In genomic region chr14:124485261-124485660, GRCm38 (mm10) we compare ENCODE assay signal across 21 mouse cellular contexts.
DNase-seq lines count a peak whose midpoint lies in the region; ATAC-seq and TF ChIP-seq lines count a peak whose summit lies in the region.
"Had no signal": no experiment of that assay in that cellular context is flagged by ENCODE, and none has a peak within 500 bp of the region (broad histone marks: within the 10 kb centered on the region; RNA-seq: fewer than 3 reads in every experiment).

No protein-coding gene starts in this region.

- no peaks in the 10 kb centered on the region for H3K4me1 ChIP-seq in lung, embryonic 14.5 days (ENCODE audit: insufficient read depth)
- H3K4me1 ChIP-seq: embryonic facial prominence, embryonic 10.5 days; forebrain, embryonic 10.5 days; heart, embryonic 10.5 days; hindbrain, embryonic 12.5 days had no signal

- no peak overlapping the region for H3K9ac ChIP-seq in lung, embryonic 14.5 days
- H3K9ac ChIP-seq: hindbrain, embryonic 12.5 days had no signal

- no peaks in the 10 kb centered on the region for H3K9me3 ChIP-seq in lung, embryonic 14.5 days (ENCODE audit: low read depth, low read length)
- H3K9me3 ChIP-seq: embryonic facial prominence, embryonic 10.5 days; forebrain, embryonic 10.5 days; G1E; heart, embryonic 10.5 days; hindbrain, embryonic 12.5 days had no signal

- TF ChIP-seq CTCF in lung, embryonic 14.5 days (IDR thresholded peaks at IDR 0.05; ENCODE audit: low read depth): no peak

- intact Hi-C loops in left cerebral cortex, postnatal 25 days (cut with DNase I): no loop called here

- no peak for ATAC-seq in lung, embryonic 14.5 days (ENCODE audit: insufficient read depth)
- ATAC-seq: CD4-positive, CD25-positive, alpha-beta regulatory T cell, adult 4 months; forebrain, embryonic 14.5 days had no signal

- H3K4me2 ChIP-seq in lung, embryonic 14.5 days: no peak overlapping the region
- H3K4me2 ChIP-seq: hindbrain, embryonic 12.5 days had no signal

- WGBS in lung, embryonic 14.5 days: 42% methylated on average over 1 of the region's 1 CpGs

- no peaks in the 10 kb centered on the region for H3K36me3 ChIP-seq in lung, embryonic 14.5 days (ENCODE audit: insufficient read depth)
- H3K36me3 ChIP-seq: embryonic facial prominence, embryonic 10.5 days; forebrain, embryonic 10.5 days; G1E; heart, embryonic 10.5 days; hindbrain, embryonic 12.5 days had no signal

- H3K27me3 ChIP-seq in lung, embryonic 14.5 days (ENCODE audit: insufficient read depth, low read length): no peaks in the 10 kb centered on the region
- H3K27me3 ChIP-seq: hindbrain, embryonic 12.5 days had no signal

- peak; percentile 11 to 32 for DNase-seq in left cerebral cortex, postnatal 25 days (ENCODE audit: low spot score in 2 of 2)
- no peak for DNase-seq in left cerebral cortex, adult 8-10 months (ENCODE audit: low spot score in 2 of 2)
- DNase-seq in lung, embryonic 14.5 days: peak; percentile 53
- no peak for DNase-seq in lung, adult 18-20 months
- DNase-seq in right cerebral cortex, postnatal 10 days (ENCODE audit: low spot score in 2 of 2): peak; percentile 30 to 31
- DNase-seq in right cerebral cortex, adult 2 months (ENCODE audit: low spot score in 2 of 2): no peak
- DNase-seq in fibroblast of lung, adult 2 months (ENCODE audit: low read depth): peak; percentile 8
- no peak for DNase-seq in kidney, adult 18-20 months
- DNase-seq: adrenal gland, adult 8-10 months; B cell, adult 2 months; gastrocnemius, postnatal 10 days; heart, adult 18-20 months; heart, postnatal 10 days; heart, postnatal 4 days had no signal

- no peak overlapping the region for H3K27ac ChIP-seq in lung, embryonic 14.5 days (ENCODE audit: low read depth)
- H3K27ac ChIP-seq: embryonic facial prominence, embryonic 10.5 days; forebrain, embryonic 10.5 days; heart, embryonic 10.5 days; hindbrain, embryonic 12.5 days had no signal

- H3K4me3 ChIP-seq in lung, embryonic 14.5 days (ENCODE audit: low read depth, low read length): no peak overlapping the region
- H3K4me3 ChIP-seq: embryonic facial prominence, embryonic 10.5 days; forebrain, embryonic 10.5 days; heart, embryonic 10.5 days; hindbrain, embryonic 12.5 days had no signal

Comparison
In these comparisons a context has a peak if more than half of its experiments do, and no peak if none do; other contexts are left out.
1. DNase-seq: peak in left cerebral cortex, postnatal 25 days (2 of 2), lung, embryonic 14.5 days (single experiment), right cerebral cortex, postnatal 10 days (2 of 2) and fibroblast of lung, adult 2 months (single experiment); none in left cerebral cortex, adult 8-10 months (0 of 2), lung, adult 18-20 months (0 of 2), right cerebral cortex, adult 2 months (0 of 2) and kidney, adult 18-20 months (single experiment).